Mouse (Mus musculus) lung, embryonic 14.5 days (tissue): ENCODE measurements at regions not wholly inside any gene's neighbourhood (a gene's known extent, or its start where the extent isn't known, plus 50 kb on each side); places are given as distances from the start of the nearest gene placed in this dataset.
"Not testable (repeated sequence)": the region's sequence is repeated elsewhere in the genome, so short reads cannot be mapped to it uniquely, and the experiment has no call there.

Experiments used
- ATAC-seq: fragments of 200-750 bp; cut with Nextera tagmentation; 2 replicates; pipeline ENCODE4 v1.8.0; 2017; ENCODE audit warnings: mild to moderate bottlenecking, moderate TSS enrichment, moderate library complexity; ENCODE audit not compliant: insufficient read depth
- DNase-seq: peaks from one replicate; pipeline ENCODE4 v3.0.0-alpha.2; 2015
- H3K27ac ChIP-seq: fragments of 300-500 bp; sonication (generic); 2 replicates; pipeline ENCODE4 v1.5.1; 2014; ENCODE audit warnings: low read depth, mild to moderate bottlenecking, moderate library complexity
- H3K27me3 ChIP-seq: fragments of 300-500 bp; sonication (generic); 2 replicates; pipeline ENCODE4 v1.6.1; 2014; ENCODE audit warnings: low read length, control low read depth; ENCODE audit not compliant: insufficient read depth
- H3K36me3 ChIP-seq: fragments of 300-500 bp; sonication (generic); 2 replicates; pipeline ENCODE4 v1.6.1; 2014; ENCODE audit warnings: control low read depth; ENCODE audit not compliant: insufficient read depth
- H3K4me1 ChIP-seq: fragments of 300-500 bp; sonication (generic); 2 replicates; pipeline ENCODE4 v1.6.1; 2014; ENCODE audit warnings: antibody characterized with exemption, control low read depth; ENCODE audit not compliant: insufficient read depth
- H3K4me2 ChIP-seq: fragments of 300-500 bp; sonication (generic); 2 replicates; pipeline ENCODE4 v1.6.1; 2014; ENCODE audit warnings: mild to moderate bottlenecking
- H3K4me3 ChIP-seq: fragments of 300-500 bp; sonication (generic); 2 replicates; pipeline ENCODE4 v1.5.1; 2014; ENCODE audit warnings: low read depth, low read length
- H3K9ac ChIP-seq: fragments of 300-500 bp; sonication (generic); 2 replicates; pipeline ENCODE4 v1.6.1; 2014
- H3K9me3 ChIP-seq: fragments of 300-500 bp; sonication (generic); 2 replicates; pipeline ENCODE4 v1.6.1; 2016; ENCODE audit warnings: low read depth, low read length, control low read depth
- CTCF ChIP-seq: IDR thresholded peaks from 2 replicates; pipeline ENCODE4 v1.5.1; 2016; ENCODE audit warnings: antibody characterized with exemption, low read depth
- WGBS: fragments of 180-500 bp; shearing (Covaris S2); extraction: QIAGEN DNeasy Blood & Tissue Kit; methylation state at CpG from one replicate; pipeline ENCODE4 v1.1.7; 2014; 5-methylcytosine and 5-hydroxymethylcytosine counted together

- H3K9ac ChIP-seq, H3K4me2 ChIP-seq, H3K9me3 ChIP-seq, H3K27me3 ChIP-seq, H3K36me3 ChIP-seq, H3K4me1 ChIP-seq, H3K4me3 ChIP-seq: not testable (repeated sequence)
- H3K27ac ChIP-seq = peak overlapping the region; percentile 39; the same call in 1 of the 2 replicates
- peak; percentile 60; the same call in 1 of the 2 replicates for ATAC-seq
- 0% methylated on average over 3 of the region's 3 CpGs for WGBS
- DNase-seq = peak; percentile 11
Observed at GRCm38 (mm10) chr1:142108826-142109225, 1531.6 kb upstream of the B3galt2 start.

GRCm38 (mm10) chr1:142157310-142157709, 1483.2 kb upstream of the B3galt2 start:
- TF ChIP-seq CTCF = no peak
- H3K4me1 ChIP-seq = no peaks in the 10 kb centered on the region
- no peak overlapping the region for H3K4me2 ChIP-seq
- H3K9ac ChIP-seq = no peak overlapping the region
- H3K36me3 ChIP-seq = no peaks in the 10 kb centered on the region
- no peak overlapping the region for H3K4me3 ChIP-seq
- H3K9me3 ChIP-seq = no peaks in the 10 kb centered on the region
- WGBS = 68% methylated on average over 2 of the region's 2 CpGs
- no peak overlapping the region for H3K27ac ChIP-seq
- no peaks in the 10 kb centered on the region for H3K27me3 ChIP-seq
- DNase-seq = no peak
- ATAC-seq = no peak

- Histone ChIP-seq H3K36me3 (no peaks in the 10 kb centered on the region), H3K4me1 (no peaks in the 10 kb centered on the region), H3K9me3 (no peaks in the 10 kb centered on the region), H3K4me2 (no peak overlapping the region), H3K4me3 (no peak overlapping the region), H3K9ac (no peak overlapping the region), H3K27ac (no peak overlapping the region), H3K27me3 (no peaks in the 10 kb centered on the region)
- no peak for DNase-seq
- no peak for TF ChIP-seq CTCF
- no peak for ATAC-seq
Observed at GRCm38 (mm10) chr1:142159481-142159880, 1481.0 kb upstream of the B3galt2 start.

GRCm38 (mm10) chr1:142166945-142167344, 1473.5 kb upstream of the B3galt2 start:
- Histone ChIP-seq H3K4me1 (no peaks in the 10 kb centered on the region), H3K36me3 (no peaks in the 10 kb centered on the region), H3K9me3 (no peaks in the 10 kb centered on the region), H3K9ac (no peak overlapping the region), H3K4me2 (no peak overlapping the region), H3K27me3 (no peaks in the 10 kb centered on the region), H3K27ac (no peak overlapping the region), H3K4me3 (no peak overlapping the region)
- DNase-seq (no peak), ATAC-seq (no peak)
- no peak for TF ChIP-seq CTCF

- DNase-seq (no peak), ATAC-seq (no peak)
- H3K27me3 ChIP-seq = no peaks in the 10 kb centered on the region
- WGBS = 59% methylated on average over 1 of the region's 1 CpGs
- H3K9ac ChIP-seq = no peak overlapping the region
- no peaks in the 10 kb centered on the region for H3K36me3 ChIP-seq
- no peak overlapping the region for H3K27ac ChIP-seq
- TF ChIP-seq CTCF = no peak
- no peaks in the 10 kb centered on the region for H3K9me3 ChIP-seq
- H3K4me3 ChIP-seq = no peak overlapping the region
- H3K4me1 ChIP-seq = no peaks in the 10 kb centered on the region
- no peak overlapping the region for H3K4me2 ChIP-seq
Observed at GRCm38 (mm10) chr1:142171134-142171533, 1469.3 kb upstream of the B3galt2 start.

- Histone ChIP-seq H3K36me3 (no peaks in the 10 kb centered on the region), H3K4me1 (no peaks in the 10 kb centered on the region), H3K4me2 (no peak overlapping the region), H3K9ac (no peak overlapping the region), H3K9me3 (no peaks in the 10 kb centered on the region), H3K27ac (no peak overlapping the region), H3K4me3 (no peak overlapping the region), H3K27me3 (no peaks in the 10 kb centered on the region)
- 77% methylated on average over 1 of the region's 1 CpGs for WGBS
- ATAC-seq = no peak
- no peak for TF ChIP-seq CTCF
- DNase-seq = no peak
Observed at GRCm38 (mm10) chr1:142214778-142215177, 1425.7 kb upstream of the B3galt2 start.
